Mouse (Mus musculus) thymus, postnatal 14 days (tissue): Measurements from ENCODE around the gene Gm20431.

Experiments
- DNase-seq: peaks from one replicate; pipeline ENCODE4 v3.0.0; 2021

Gene Gm20431

DNA sequence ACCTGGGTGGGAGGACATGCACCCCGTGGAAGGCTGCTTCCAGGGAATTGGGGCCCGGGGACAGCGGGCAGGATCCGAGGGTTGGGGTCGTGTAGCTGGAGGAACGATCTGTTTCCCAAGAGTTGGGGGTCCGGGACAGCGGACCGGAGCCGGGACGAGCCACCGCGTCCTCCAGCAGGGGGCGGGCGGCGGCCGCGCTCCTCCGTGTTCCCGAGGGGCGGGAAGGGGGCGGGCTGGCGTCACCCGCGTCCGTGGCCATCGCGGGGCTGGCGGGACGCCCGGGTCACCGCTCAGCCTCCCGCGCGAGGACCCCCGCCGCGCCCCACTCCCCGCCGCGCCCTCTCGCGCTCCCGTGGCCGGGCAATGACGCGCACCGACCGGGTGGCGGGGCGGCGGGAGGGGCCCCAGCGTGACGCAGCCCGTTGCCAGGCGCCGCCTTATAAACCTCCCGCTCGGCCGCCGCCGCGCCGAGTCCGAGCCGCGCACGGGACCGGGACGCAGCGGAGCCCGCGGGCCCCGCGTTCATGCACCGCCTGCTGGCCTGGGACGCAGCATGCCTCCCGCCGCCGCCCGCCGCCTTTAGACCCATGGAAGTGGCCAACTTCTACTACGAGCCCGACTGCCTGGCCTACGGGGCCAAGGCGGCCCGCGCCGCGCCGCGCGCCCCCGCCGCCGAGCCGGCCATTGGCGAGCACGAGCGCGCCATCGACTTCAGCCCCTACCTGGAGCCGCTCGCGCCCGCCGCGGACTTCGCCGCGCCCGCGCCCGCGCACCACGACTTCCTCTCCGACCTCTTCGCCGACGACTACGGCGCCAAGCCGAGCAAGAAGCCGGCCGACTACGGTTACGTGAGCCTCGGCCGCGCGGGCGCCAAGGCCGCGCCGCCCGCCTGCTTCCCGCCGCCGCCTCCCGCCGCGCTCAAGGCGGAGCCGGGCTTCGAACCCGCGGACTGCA, 27.5 kb upstream of the Gm20431 start, which contains the start of gene Cebpb:
TSS of gene Cebpb (plus strand) at position 418 of the 954 bp plus-strand sequence.
- DNase-seq: peak; percentile 77

DNA sequence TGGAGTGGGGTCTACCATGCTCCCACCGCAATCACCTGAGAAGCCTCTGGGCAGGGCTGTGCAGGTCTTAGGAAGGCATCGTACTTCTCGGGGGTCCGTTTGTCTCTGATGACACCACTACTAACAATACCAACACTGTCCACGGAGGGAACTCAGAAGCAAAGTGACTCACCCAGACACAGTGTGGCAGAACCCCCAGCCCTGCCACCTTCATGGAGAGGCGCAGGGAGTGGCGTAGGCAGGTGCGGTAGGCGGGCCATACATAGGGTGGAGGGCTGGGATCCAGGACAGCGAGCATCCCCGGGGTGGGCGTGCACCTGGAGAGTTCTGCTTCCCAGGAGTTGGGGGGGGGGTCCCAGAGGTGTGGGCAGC, 26.8 kb upstream of the Gm20431 start:
- DNase-seq: no peak

DNA sequence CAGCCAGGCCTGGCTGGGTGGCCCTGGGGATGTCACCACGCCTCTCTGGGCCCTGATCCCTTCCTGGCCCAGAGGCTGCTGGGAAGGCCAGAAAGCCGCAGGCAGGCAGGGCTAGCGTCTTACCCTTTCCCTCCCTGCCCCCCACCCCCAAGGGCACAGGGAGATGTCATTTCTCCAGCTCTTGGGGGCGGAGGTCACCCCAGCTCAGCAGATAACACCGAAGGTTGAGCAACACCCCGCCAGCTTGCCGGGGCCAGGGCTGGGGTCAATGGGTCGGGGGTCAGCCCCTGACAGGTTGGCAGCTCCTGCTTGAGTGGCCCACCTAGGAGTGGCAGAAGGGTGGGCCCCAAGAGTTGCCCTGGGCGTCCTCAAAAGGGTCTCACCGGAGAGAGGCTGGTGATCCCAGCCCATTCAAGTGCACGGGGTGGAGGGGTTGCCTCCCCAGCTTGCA, 26.4 kb upstream of the Gm20431 start:
- DNase-seq: no peak

DNA sequence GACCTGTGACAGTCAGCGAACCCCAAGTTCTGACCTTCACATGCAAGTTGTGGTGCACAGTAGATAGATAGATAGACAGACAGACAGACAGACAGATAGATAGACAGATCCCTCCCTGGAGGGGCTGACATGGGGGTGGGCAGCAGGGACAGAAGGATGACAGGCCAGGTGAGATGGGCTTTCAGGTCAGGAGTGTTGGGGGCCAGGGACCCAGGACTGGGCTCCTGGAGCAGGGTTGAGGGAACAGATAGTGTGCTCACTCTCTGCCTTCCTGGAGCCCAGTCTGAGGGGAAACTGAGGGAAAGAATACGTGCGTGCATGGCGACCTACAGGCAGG, 25.9 kb upstream of the Gm20431 start:
- no peak for DNase-seq

DNA sequence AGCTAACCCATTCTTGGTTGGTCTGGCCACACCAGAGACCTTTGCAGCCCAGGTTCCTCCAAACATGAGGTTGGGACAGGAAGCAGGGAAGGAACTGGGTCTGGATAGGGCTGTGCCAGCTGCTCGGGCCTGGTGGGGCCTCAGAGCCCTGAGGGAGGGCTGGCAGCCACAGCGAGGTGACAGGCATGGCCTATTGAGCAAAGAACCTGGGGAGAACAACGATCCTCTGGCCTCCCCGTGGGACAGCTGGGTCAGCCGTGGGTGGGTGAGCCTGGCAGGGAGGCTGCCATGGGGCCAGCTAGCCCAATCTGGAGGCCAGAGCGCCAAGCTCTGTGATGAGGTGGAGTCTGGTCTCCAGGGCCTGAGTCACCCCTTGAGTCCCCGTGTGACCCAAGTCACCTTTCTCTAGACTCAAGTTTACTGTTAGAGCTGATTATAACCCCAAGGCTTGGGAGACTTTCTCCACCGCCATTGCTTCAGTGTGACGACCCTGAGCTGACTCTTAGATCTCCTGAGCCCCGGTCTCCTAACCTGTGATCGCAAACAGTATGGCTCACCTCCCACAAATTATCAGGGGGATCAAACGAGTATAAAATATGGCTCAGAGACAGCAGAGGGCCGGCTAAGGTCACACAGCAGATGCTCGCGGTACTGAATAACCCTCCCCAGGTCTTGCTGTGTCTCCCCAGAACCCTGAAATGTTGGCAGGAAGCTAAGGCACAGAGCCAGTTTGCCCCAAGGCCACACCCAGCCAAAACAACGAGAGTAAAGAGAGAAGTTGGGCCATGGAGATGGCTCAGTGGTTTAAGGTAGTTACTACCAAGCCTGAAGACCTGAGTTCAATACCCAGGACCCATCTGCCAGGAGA, 25.3 kb upstream of the Gm20431 start:
- DNase-seq: no peak

DNA sequence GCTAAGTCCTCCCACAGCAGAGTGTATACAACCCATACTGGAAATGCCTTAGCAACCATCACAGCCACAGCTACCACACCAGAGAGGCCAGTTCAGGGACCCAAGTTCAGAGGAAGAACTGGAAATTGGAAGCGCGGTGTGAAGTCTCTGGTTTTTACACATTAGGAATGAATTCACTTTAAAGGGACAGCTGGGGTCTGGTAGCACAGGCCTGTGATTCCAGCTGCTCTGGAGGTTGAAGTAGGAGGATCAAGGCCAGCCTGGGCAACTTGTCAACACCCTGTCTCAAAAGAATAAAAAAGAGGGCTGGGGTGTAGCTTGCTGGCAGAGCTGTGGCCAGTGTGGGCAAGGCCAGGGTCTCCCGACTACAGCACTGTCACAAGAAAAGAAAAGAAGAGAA, 24.6 kb upstream of the Gm20431 start:
- DNase-seq: no peak

DNA sequence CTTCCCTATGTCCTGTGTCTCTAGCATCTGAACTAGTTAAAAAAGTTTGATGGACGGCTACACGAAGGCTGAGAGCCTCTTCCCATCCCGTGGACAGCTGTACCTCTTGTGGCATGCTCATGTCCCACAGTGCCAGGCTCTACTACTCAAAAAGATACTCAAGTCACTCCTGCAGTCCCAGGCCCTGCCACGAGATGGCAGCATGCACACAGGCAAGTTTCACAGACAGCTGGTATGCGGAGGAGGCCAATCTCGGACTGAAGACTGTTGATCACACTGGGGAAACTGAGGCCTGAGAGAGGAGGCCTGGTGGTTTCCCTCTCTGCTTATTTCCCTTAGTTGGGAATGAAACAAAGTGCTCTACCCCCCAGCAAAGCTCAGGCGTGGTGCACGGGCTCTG, 23.8 kb upstream of the Gm20431 start:
- peak; percentile 95 for DNase-seq

DNA sequence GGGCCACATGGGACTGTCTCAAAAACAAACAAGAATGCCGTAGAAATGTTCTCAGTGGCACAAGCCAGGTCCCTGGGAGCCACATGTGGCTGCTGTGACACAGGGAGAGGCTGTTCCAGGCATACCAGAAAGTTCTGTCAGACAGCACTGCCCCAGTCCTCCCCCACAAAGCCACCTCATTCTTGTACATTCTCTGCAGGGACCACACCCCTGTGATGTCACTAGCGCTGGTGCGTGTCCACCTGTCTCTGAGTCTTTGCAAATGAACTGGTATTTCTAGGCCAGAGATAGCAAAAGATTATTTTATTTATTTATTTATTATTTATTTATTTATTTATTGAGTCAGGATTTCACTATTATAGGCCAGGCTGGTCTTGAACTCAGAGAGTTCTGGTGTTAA, 22.4 kb upstream of the Gm20431 start:
- no peak for DNase-seq

DNA sequence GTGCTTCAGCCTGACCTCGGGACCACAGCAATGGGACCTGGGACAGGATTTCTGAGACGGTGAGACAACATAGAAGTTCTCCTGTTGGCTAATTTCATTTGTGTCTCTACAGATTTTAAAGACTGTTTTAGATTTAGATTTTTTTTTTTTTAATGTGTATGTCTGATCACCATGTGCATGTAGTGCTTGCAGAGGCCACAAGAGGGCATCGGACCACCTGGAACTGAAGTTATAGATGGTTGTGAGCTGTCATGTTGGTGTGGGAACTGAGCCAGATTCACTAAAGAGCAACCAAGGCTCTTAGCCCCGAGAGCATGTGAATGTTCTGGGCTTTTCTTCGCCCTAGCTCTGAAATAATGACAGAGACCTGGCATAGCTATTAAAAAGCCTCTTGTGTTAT, 19.4 kb upstream of the Gm20431 start:
- DNase-seq: peak; percentile 80

DNA sequence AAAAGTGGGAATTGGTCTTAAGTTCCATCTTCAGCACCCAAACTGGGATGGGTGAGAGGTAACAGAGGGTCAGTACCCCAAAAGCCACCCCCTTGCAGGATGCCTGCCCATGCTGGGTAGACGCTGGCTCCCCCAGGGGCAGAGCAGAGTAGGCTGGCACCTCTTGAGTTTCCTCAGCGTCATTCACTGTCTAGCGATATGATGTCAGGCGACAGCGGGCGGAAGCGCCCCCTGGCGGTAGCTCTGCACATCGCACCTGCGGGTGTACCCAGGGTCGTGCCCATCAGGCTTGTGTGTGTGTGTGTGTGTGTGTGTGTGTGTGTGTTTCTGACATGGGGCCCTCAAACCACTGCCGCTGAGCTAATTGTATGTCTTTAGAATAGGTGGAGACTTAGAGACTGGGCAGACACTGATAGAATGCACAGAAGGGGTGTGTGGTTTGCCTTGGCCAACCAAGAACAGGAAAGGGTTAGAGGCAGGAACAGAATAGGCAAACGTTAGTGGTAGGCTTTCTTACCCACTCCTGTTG, 18.7 kb upstream of the Gm20431 start:
- DNase-seq: peak; percentile 93

DNA sequence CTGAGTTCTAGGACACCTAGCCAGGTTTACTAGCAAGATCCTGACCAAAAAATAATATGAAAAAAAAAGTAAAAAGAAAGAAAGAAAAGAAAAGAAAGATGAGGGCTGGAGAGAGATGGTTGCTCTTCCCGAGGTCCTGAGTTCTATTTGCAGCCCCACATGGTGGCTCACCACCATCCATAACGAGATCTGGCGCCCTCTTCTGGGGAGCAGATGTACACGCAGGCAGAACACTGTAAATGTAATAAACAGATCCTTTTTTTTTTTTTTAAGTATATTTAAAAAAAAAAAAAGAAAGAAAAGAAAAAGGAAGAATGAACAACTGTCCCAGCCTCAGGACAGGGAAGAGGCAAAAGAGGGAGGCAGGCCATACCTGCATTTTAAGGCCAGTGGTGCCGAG, 17.3 kb upstream of the Gm20431 start:
- peak; percentile 48 for DNase-seq

DNA sequence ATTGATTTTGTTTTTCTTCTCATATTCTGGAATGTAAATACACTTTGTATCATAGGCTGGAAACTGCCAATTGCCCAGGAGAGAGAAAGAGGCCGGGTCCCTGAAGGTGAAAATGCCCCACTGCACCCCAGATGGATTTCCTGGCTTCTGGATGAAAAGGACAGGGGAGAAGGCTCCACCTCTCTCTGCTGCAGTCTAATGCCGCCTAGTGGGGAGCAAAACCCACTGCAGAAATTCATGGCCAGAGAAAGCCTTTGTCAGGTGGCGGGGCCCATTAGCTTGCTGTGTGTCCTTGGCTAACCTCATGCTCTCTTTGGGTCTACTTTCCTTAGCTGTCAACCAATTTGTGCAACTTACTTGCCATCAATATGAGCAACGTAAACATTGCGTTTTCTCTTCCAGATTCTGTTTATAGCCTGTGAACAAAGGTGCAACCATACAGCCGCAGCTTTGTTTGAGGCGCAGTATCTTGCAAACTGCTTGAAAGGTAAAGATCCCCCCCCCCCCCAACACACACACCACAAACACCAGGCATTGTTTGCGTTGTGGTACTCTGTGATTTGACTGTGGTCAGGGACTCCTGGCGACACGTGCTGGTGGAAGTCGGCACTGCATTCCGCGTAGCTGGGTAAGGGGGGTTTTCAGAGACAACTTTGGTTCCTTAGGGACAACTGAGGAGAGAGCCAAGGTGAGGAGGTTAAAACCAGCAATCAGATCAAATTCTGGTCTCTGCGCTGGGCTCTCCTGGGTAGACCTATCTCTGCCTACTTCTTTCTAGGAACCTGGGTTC, 14.0 kb upstream of the Gm20431 start:
- DNase-seq: peak; percentile 60

DNA sequence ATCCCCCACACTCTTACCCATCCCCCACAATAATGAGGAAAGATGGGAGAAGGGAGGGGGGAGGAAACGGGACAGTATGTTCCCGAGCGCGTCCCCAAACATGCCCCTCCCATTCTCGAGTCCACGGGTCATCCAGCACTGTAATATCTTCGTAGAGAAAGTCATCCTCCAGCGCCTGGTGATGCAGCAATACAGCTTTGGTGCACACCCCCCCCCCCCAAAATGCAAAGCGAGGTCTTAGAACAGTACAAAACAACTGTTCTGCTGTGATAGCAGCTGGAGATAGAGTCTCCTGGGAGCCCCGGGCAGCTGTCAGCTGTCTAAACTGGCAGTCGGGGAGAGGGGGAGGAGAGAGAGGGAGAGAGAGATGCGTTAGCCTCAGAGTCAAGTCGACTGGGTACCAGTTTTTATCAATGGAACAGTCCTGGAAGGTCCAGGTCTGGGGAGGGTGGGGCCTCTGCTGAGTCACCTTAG, 11.0 kb upstream of the Gm20431 start:
- peak; percentile 49 for DNase-seq

DNA sequence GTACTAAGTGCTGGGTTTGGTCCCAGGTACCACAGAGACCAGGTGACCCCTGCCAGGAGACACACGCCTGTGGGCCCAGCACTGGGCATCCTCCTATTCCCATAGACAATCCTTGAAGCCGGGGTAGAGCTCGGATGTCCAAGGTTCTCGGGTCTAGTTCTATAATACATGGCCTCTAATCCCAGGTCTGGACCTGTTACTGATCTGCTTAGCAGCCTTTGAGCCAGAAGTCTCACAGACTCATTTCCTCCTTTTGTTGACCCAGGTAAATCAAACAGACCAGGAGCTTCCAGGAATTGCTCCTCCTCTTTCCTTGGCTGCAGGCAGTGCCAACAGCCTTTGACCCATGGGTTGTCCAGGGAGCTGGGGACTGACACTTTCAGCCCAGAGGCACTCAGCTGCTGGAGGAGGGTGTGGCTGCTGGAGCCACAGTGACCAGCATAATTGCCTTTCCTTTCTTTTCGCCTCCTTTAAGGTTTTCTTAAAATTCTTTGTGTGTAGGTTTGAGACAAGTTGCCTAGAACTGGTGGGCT, 9.9 kb upstream of the Gm20431 start:
- DNase-seq: no peak

DNA sequence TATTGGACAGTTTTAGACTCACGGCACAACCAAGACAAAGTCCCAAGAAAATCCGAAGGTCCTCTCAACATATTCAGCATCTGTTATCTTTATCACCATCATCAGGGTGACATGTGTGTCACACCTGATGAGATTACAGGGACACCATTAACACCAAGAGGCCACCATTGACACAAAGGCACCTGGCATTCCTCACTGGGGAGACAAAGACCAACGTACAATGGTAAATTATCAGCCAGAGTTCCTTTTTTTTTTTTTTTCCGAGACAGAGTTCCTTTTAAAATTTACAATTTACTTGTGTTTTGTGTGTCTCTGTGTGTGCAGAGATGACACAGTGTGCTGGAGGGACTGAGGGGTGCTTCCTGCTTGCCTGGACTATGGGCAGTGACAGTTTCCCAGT, 8.1 kb upstream of the Gm20431 start:
- DNase-seq: no peak

DNA sequence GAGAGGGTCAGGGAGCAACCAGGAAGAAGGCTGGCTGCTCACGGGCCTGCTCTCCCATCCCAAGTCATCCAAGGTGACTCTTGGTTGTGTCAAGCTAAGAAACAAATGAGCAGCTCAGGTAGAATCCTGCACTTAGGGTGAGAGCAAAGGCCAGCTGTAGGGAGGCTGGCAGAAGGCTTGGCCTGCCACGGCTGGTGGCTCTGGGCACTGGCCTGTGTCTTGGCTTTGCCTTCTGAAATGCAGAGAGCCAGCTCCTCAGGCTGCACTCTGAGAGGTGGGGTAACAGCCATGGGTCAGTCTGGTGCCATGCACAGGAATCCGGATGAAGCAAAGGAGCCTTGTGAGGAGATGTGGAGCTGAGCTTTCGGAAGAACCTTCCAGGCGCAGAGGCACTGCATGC, 7.1 kb upstream of the Gm20431 start:
- DNase-seq: no peak

DNA sequence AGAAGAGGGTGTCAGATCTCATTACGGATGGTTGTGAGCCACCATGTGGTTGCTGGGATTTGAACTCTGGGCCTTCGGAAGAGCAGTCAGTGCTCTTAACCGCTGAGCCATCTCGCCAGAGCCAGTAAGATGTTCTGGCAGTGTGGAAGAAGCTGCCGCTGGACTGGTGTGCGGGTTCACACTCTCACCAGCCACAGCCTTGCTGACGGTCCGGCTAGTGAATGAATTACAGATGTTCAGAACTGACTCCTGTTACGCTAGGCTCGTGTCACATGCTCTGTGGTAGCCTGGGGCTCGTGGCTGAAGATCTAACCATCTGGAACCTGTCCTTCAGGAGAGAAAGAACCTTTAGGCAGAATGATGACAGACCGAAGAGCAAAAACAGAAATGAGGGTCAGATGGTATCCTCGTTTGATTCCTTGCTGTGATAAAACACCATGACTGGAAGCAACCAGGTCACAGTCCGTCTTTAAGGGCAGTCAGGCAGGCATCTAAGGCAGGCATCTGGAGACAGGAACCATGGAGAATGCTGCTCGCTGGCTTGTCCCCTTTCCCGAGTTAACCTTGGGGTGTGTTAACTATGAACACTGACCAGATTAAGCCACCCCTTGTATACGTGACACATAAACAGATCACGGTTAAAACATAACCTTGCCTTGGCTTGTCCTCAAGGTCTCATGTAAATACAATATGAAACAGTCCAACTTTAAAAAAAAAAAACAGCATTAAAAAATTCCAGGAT, 4.8 kb upstream of the Gm20431 start:
- no peak for DNase-seq

DNA sequence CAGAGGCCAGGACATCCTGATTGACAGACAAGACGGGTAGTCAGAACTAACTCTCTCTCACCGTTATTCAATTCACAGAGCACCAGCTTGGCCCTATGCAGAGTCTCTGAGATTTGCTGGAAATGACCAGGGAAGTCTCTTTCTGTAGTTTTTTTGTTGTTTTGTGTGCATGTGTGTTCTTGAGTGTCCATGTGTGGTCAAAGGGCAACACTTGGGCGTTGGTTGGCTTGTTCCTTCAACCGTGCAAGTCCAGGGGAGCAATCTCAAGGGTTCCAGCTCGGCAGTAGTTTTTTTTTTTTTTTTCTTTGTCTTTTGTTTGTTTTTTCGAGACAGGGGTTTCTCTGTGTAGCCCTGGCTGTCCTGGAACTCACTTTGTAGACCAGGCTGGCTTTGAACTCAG, 1.4 kb upstream of the Gm20431 start:
- no peak for DNase-seq

DNA sequence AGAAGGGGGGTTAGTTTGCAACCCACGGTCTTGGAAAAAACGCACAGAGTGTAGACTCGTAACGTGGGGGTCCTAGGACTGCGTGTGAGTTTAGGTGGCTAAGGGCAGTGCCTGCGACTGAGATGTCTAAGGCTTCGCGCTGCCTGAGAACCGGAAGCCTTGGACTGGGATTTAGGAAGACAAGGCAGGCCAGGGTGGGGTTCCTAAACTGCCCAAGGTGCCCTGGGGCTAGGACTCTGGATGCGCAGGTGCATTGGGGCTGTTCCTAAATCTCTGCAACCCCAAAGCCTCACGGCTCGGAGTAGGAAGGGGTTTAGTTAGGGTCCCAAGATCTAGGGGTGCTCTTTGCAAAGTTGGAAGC, 705 bp downstream of the Gm20431 start:
- DNase-seq: peak; percentile 34

DNA sequence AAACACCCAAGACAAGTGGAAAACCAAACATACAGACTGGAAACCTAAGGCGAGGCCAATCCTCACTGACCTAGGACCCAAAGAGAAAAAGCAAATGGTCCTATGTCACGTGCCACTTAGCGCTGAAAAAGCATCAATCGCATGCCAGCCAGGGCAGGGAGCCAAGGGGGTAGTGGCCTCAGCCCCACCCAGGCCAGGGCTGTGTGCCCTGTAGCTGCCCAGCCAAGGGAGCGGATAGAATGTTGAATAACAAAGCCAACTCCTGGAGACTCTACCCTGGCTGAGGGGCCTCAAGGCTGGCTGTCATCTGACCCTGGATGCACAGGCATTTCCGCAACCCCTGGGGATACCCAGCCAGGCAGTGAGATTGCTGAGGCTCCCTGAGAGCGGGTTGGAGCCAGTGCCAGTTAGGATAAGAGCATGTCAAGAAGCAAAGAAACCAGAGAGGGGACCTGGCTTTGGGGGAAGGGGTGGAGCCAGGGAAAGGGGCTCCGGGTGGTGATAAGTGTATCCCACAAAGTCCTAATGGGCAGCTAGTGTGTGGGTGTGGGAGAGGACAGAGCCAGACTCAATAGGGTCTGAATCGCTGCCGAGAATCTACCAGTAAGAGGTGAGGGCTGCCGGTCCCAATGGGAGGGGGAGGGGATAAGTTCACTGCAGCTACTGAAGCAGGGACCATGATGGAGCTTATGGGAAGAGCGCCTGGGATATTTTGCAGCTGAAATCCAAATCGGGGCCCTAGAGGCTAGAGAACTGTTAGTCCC, 1.3 kb downstream of the Gm20431 start:
- DNase-seq: peak; percentile 36
